Mouse (Mus musculus) CH12.LX (cell line): ENCODE measurements around the gene Pick1. TPM values are rescaled to one million over a fixed set of nuclear protein-coding genes. Genes with fewer than 3 reads are reported as not detected.

ENCODE experiments used
- DNase-seq: peaks from one replicate; pipeline ENCODE4 v3.0.0-alpha.2; 2013; ENCODE audit errors: extremely low read depth
- H3K27ac ChIP-seq: 2 replicates; pipeline ENCODE4 v1.5.1; 2012; ENCODE audit warnings: low read depth, mild to moderate bottlenecking, control low read depth, moderate library complexity; ENCODE audit not compliant: insufficient read depth
- H3K27me3 ChIP-seq: replicated peaks from 2 replicates; pipeline ENCODE3; 2012; ENCODE audit warnings: inconsistent platforms
- H3K36me3 ChIP-seq, 2 experiments: replicated peaks in 1 of 2; 2 replicates each; pipeline versions ENCODE3 to v1.6.1; 2012; ENCODE audit warnings: inconsistent platforms in 1 of 2, low read length in 1 of 2, mild to moderate bottlenecking in 1 of 2, mixed read lengths in 1 of 2, moderate library complexity in 1 of 2; ENCODE audit not compliant: control insufficient read depth in 1 of 2, insufficient read depth in 1 of 2
- H3K4me1 ChIP-seq, 2 experiments: 2 replicates each; pipeline ENCODE4 v1.6.1; 2012; ENCODE audit warnings: inconsistent platforms in 1 of 2, moderate library complexity in 1 of 2; ENCODE audit not compliant: insufficient read depth in 2 of 2, control insufficient read depth in 1 of 2
- H3K4me2 ChIP-seq: 2 replicates; pipeline ENCODE4 v1.6.1; 2012; ENCODE audit warnings: low read depth, mild to moderate bottlenecking, control low read depth; ENCODE audit not compliant: poor library complexity, insufficient read depth, severe bottlenecking
- H3K4me3 ChIP-seq, 3 experiments: fragments of 150-350 bp in 1 of 3; sonication (generic) in 1 of 3; replicated peaks in 1 of 3; 2 replicates each; pipeline versions ENCODE3 to v1.5.1; 2011 to 2012; ENCODE audit warnings: low read depth in 2 of 3, low read length in 2 of 3, mild to moderate bottlenecking in 2 of 3, moderate library complexity in 2 of 3, control low read depth in 1 of 3, improper control_type of control experiment in 1 of 3, inconsistent platforms in 1 of 3, mixed read lengths in 1 of 3; ENCODE audit not compliant: poor library complexity in 1 of 3
- H3K79me2 ChIP-seq: replicated peaks from 2 replicates; pipeline ENCODE4 v1.6.1; 2012; ENCODE audit warnings: mild to moderate bottlenecking, moderate library complexity; ENCODE audit not compliant: control insufficient read depth, poor library complexity, insufficient read depth, severe bottlenecking; ENCODE audit errors: extremely low read depth
- H3K9ac ChIP-seq: 2 replicates; pipeline ENCODE4 v1.6.1; 2012; ENCODE audit warnings: low read depth, mild to moderate bottlenecking, control low read depth, moderate library complexity; ENCODE audit not compliant: insufficient read depth
- H3K9me3 ChIP-seq: replicated peaks from 2 replicates; pipeline ENCODE3; 2012; ENCODE audit warnings: low read length, inconsistent platforms, mixed read lengths
- CHD1 ChIP-seq: IDR thresholded peaks from 2 replicates; pipeline ENCODE4 v1.6.1; 2012; ENCODE audit warnings: low read depth, low read length, improper control_type of control experiment, inconsistent platforms
- CHD2 ChIP-seq: IDR thresholded peaks from 2 replicates; pipeline ENCODE4 v1.6.1; 2011; ENCODE audit warnings: low read length, improper control_type of control experiment
- E2F4 ChIP-seq: IDR thresholded peaks from 2 replicates; pipeline ENCODE4 v1.6.1; 2011; ENCODE audit warnings: low read depth, low read length, improper control_type of control experiment; ENCODE audit not compliant: insufficient replicate concordance
- ETS1 ChIP-seq: conservative IDR thresholded peaks from 2 replicates; pipeline ENCODE4 v1.6.1; 2012; ENCODE audit warnings: low read depth, mild to moderate bottlenecking, inconsistent platforms, low read length, improper control_type of control experiment, moderate library complexity
- IRF4 ChIP-seq: IDR thresholded peaks from 2 replicates; pipeline ENCODE4 v1.6.1; 2014; ENCODE audit warnings: low read depth, mild to moderate bottlenecking, inconsistent platforms, low read length, improper control_type of control experiment
- JUN ChIP-seq: IDR thresholded peaks from 2 replicates; pipeline ENCODE4 v1.6.1; 2011; ENCODE audit warnings: low read depth, mild to moderate bottlenecking, low read length, improper control_type of control experiment, moderate library complexity; ENCODE audit not compliant: insufficient read depth
- JUND ChIP-seq: conservative IDR thresholded peaks from 2 replicates; pipeline ENCODE4 v1.6.1; 2011; ENCODE audit warnings: low read depth, low read length, improper control_type of control experiment
- KAT2A ChIP-seq: IDR thresholded peaks from 2 replicates; pipeline ENCODE4 v1.6.1; 2012; ENCODE audit warnings: low read length, improper control_type of control experiment, inconsistent platforms; ENCODE audit not compliant: insufficient replicate concordance
- MAX ChIP-seq: IDR thresholded peaks from 2 replicates; pipeline ENCODE4 v1.6.1; 2011; ENCODE audit warnings: low read length, improper control_type of control experiment
- MEF2A ChIP-seq: IDR thresholded peaks from 2 replicates; pipeline ENCODE4 v1.6.1; 2014; ENCODE audit warnings: low read depth, mild to moderate bottlenecking, inconsistent platforms, low read length, improper control_type of control experiment, borderline replicate concordance
- MXI1 ChIP-seq: IDR thresholded peaks from 2 replicates; pipeline ENCODE4 v1.6.1; 2011; ENCODE audit warnings: mild to moderate bottlenecking, low read depth, low read length, improper control_type of control experiment
- NELFE ChIP-seq: IDR thresholded peaks from 2 replicates; pipeline ENCODE4 v1.6.1; 2011; ENCODE audit warnings: low read depth, low read length, improper control_type of control experiment
- NRF1 ChIP-seq: IDR thresholded peaks from 2 replicates; pipeline ENCODE4 v1.6.1; 2014; ENCODE audit warnings: low read depth, mild to moderate bottlenecking, inconsistent platforms, low read length, improper control_type of control experiment, moderate library complexity
- PAX5 ChIP-seq: IDR thresholded peaks from 2 replicates; pipeline ENCODE4 v1.6.1; 2012; ENCODE audit warnings: low read length, inconsistent platforms, mixed read lengths
- RAD21 ChIP-seq: IDR thresholded peaks from 2 replicates; pipeline ENCODE4 v1.6.1; 2011; ENCODE audit warnings: low read depth, mild to moderate bottlenecking, low read length, improper control_type of control experiment, moderate library complexity
- UBTF ChIP-seq: IDR thresholded peaks from 2 replicates; pipeline ENCODE4 v1.6.1; 2012; ENCODE audit warnings: low read depth, mild to moderate bottlenecking, inconsistent platforms, low read length, improper control_type of control experiment, moderate library complexity
- USF2 ChIP-seq: conservative IDR thresholded peaks from 2 replicates; pipeline ENCODE4 v1.6.1; 2011; ENCODE audit warnings: low read depth, low read length, improper control_type of control experiment
- ZKSCAN1 ChIP-seq: IDR thresholded peaks from 2 replicates; pipeline ENCODE4 v1.6.1; 2012; ENCODE audit warnings: low read depth, inconsistent platforms, low read length, improper control_type of control experiment, borderline replicate concordance
- ZMIZ1 ChIP-seq: IDR thresholded peaks from 2 replicates; pipeline ENCODE4 v1.6.1; 2012; ENCODE audit warnings: low read depth, mild to moderate bottlenecking, inconsistent platforms, low read length, improper control_type of control experiment
- dilution Hi-C: fragments of 300-500 bp; cut with MboI; formaldehyde crosslinking; loops from 2 replicates; pipeline ENCODE4 v1.14.3; 2020; ENCODE audit warnings: low sequenced_read_pairs; ENCODE audit not compliant: extremely low pct_unique_long_range_greater_than_20kb, extremely low pct_ligation_motif_present
- in situ Hi-C: fragments of 300-500 bp; cut with MboI; formaldehyde crosslinking; loops from 3 replicates; pipeline ENCODE4 v1.14.3; 2019; ENCODE audit warnings: low sequenced_read_pairs, low pct_ligation_motif_present, low pct_unique_long_range_greater_than_20kb, mixed read lengths
- polyA plus RNA-seq: library from polyadenylated mRNA; unstranded; fragments of >175 nt; gene quantifications from 2 replicates; pipeline ENCODE4 v1.2.1, GENCODE M21; 2012; ENCODE audit warnings: low read depth; ENCODE audit not compliant: insufficient read length
- total RNA-seq, 2 experiments: library from RNA; depleted of rRNA; stranded (reverse); fragments of 300-350 nt in 1 of 2; fragments of >200 nt in 1 of 2; gene quantifications; 2 replicates each; pipeline ENCODE4 v1.2.3; 2012 to 2014

Gene Pick1
- total and polyA plus RNA-seq, 3 experiments: 13.9 to 23.4 (median 14.9) TPM

GRCm38 (mm10) chr15:79244071-79244893 lies 15.3 kb downstream of the Pick1 start:
- no peak overlapping the region for H3K27ac ChIP-seq
- H3K79me2 ChIP-seq: no peaks in the 10 kb centered on the region
- H3K9ac ChIP-seq: no peak overlapping the region
- no peaks in the 10 kb centered on the region for H3K27me3 ChIP-seq
- in situ Hi-C loops (loop anchor here (25.0 kb wide), 1 partner anchor 243 kb away; no protein-coding TSS in a partner anchor), dilution Hi-C loops (no loop called here)
- DNase-seq: no peak
- peaks cover 7% of the 10 kb centered on the region for H3K9me3 ChIP-seq
- TF ChIP-seq ETS1 (no peak), MAX (no peak), KAT2A (no peak), USF2 (no peak), MXI1 (no peak), MEF2A (no peak), IRF4 (no peak)
- peaks cover 68 to 89% of the 10 kb centered on the region in 2 experiments for H3K36me3 ChIP-seq
- H3K4me2 ChIP-seq: no peak overlapping the region
- peaks cover 2 to 22% of the 10 kb centered on the region in 2 experiments; a peak in 2 of 4 replicates for H3K4me1 ChIP-seq
- no peak overlapping the region for H3K4me3 ChIP-seq

GRCm38 (mm10) chr15:79245321-79245720 lies 16.3 kb downstream of the Pick1 start:
- no peak for DNase-seq
- dilution Hi-C loops: no loop called here
- TF ChIP-seq PAX5 (no peak), E2F4 (no peak), NRF1 (no peak), JUN (no peak), RAD21 (no peak)
- H3K4me1 ChIP-seq: peaks cover 2 to 22% of the 10 kb centered on the region in 2 experiments; a peak in 2 of 4 replicates
- H3K4me2 ChIP-seq: no peak overlapping the region
- H3K4me3 ChIP-seq: no peak overlapping the region
- H3K9me3 ChIP-seq: peaks cover 7% of the 10 kb centered on the region
- no peaks in the 10 kb centered on the region for H3K79me2 ChIP-seq
- no peak overlapping the region for H3K27ac ChIP-seq
- H3K27me3 ChIP-seq: no peaks in the 10 kb centered on the region
- peaks cover 60 to 89% of the 10 kb centered on the region in 2 experiments for H3K36me3 ChIP-seq
- no peak overlapping the region for H3K9ac ChIP-seq
- in situ Hi-C loops: loop anchor here (25.0 kb wide), 1 partner anchor 242 kb away; no protein-coding TSS in a partner anchor

- in situ Hi-C loops (no loop called here), dilution Hi-C loops (no loop called here)
- no peak overlapping the region for H3K27ac ChIP-seq
- H3K27me3 ChIP-seq: peaks cover 5% of the 10 kb centered on the region
- H3K4me2 ChIP-seq: no peak overlapping the region
- H3K36me3 ChIP-seq: peaks cover 42 to 79% of the 10 kb centered on the region in 2 experiments
- no peak overlapping the region for H3K9ac ChIP-seq
- no peak for TF ChIP-seq MAX
- no peak for TF ChIP-seq ZKSCAN1
- no peak for TF ChIP-seq JUND
- no peak for TF ChIP-seq JUN
- no peak for TF ChIP-seq UBTF
- no peak for TF ChIP-seq NRF1
- no peak for TF ChIP-seq ZMIZ1
- no peak for TF ChIP-seq CHD1
- TF ChIP-seq MEF2A: no peak
- no peak for TF ChIP-seq NELFE
- TF ChIP-seq ETS1: no peak
- no peak for TF ChIP-seq IRF4
- TF ChIP-seq CHD2: no peak
- no peak for DNase-seq
- 0 out of 4 replicates have a peak, but pooled peaks cover 0 to 1% of the 10 kb centered on the region in 2 experiments for H3K4me1 ChIP-seq
- H3K79me2 ChIP-seq: no peaks in the 10 kb centered on the region
- no peak overlapping the region for H3K4me3 ChIP-seq
- H3K9me3 ChIP-seq: no peaks in the 10 kb centered on the region
Measured at GRCm38 (mm10) chr15:79250236-79250635, 21.3 kb downstream of the Pick1 start.
